Mouse (Mus musculus) liver, postnatal 0 days (tissue): ENCODE results near the gene Dst.

ENCODE experiments used
- CTCF ChIP-seq: sonication (generic); IDR thresholded peaks from 2 replicates; pipeline ENCODE4 v1.5.1; 2016; ENCODE audit warnings: antibody characterized with exemption, low read depth
- EP300 ChIP-seq: IDR thresholded peaks from 2 replicates; pipeline ENCODE4 v1.6.1; 2016; ENCODE audit warnings: antibody characterized with exemption, low read depth, mild to moderate bottlenecking

DNA sequence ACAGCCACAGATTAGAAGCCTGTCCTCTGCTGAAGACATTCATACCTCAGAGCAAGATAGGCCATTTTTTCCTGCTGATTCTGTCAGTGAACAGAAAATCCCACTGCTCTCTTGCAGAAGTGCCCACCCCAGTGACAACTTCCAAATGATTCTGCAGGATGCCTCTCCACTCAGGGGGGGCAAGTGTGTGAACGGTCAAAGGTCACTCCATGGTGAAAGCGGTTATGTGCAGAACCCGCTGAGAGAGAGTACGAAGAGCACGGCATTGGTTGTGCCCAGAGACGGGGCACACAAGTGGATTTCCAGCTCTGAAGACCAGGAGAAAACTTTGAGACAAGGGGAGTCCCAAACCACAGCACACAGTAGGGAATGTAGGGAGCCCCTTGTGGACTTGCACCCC lies 330.2 kb downstream of the Dst start:
- TF ChIP-seq CTCF (no peak), EP300 (no peak)
